Mouse (Mus musculus) brain, embryonic 14.5 days (tissue): ENCODE measurements around the gene BC051019.

ENCODE experiments used
- CTCF ChIP-seq: fragments of 200-500 bp; IDR thresholded peaks from 2 replicates; pipeline ENCODE4 v1.5.1; 2012; ENCODE audit warnings: inconsistent platforms, mild to moderate bottlenecking, moderate library complexity, borderline replicate concordance; ENCODE audit not compliant: insufficient read depth, insufficient read length; ENCODE audit errors: extremely low read depth
- POLR2A ChIP-seq: fragments of 200-500 bp; IDR thresholded peaks from 2 replicates; pipeline ENCODE4 v1.6.1; 2012; ENCODE audit warnings: mild to moderate bottlenecking, inconsistent platforms, borderline replicate concordance; ENCODE audit not compliant: poor library complexity, insufficient read depth, insufficient read length, severe bottlenecking; ENCODE audit errors: extremely low read depth

DNA sequence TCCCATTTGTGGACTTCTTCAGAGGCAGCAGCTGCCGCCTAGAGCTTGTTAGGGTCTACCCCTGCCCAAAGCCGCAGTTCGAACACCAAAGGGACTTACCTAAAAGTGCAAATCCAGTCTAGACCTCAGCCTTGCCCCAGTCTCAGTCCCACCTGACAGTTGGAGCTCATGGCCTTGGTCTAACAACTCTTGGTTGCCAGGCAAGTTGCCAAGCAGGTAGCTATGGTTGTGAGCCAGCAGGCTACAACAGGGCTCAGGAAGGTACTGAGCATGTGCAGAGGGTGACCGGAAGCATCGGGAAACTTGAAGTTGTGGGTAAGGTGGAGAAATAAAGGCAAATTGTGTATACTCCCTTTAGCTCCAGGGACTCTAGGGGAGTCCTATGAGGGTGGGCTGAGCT lies at the start of gene BC051019:
- TF ChIP-seq CTCF (no peak), POLR2A (no peak)
